Mouse (Mus musculus) lung, postnatal 0 days (tissue): ENCODE results near the gene Zfp990.
"Not testable (repeated sequence)": the region's sequence is repeated elsewhere in the genome, so short reads cannot be mapped to it uniquely, and the experiment has no call there.

Experiments used
- CTCF ChIP-seq: IDR thresholded peaks from 2 replicates; pipeline ENCODE4 v1.5.1; 2016; ENCODE audit warnings: antibody characterized with exemption, mild to moderate bottlenecking
- EP300 ChIP-seq: IDR thresholded peaks from 2 replicates; pipeline ENCODE4 v1.6.1; 2016; ENCODE audit warnings: antibody characterized with exemption, mild to moderate bottlenecking, control low read depth

GRCm38 (mm10) chr4:145580333-145580732 lies 69.8 kb downstream of the Zfp990 start:
- not testable (repeated sequence) for TF ChIP-seq EP300, CTCF
